Mouse (Mus musculus) neural tube, embryonic 11.5 days (tissue): Measurements from ENCODE around the gene Aif1. TPM values are rescaled to one million over a fixed set of nuclear protein-coding genes. Genes with fewer than 3 reads are reported as not detected.

ENCODE experiments used
- ATAC-seq: fragments of 200-750 bp; cut with Nextera tagmentation; 2 replicates; pipeline ENCODE4 v1.8.0; 2017; ENCODE audit warnings: moderate number of reproducible peaks, mild to moderate bottlenecking, moderate TSS enrichment, moderate library complexity; ENCODE audit not compliant: insufficient read depth, low FRiP score, low TSS enrichment
- DNase-seq: peaks from one replicate; pipeline ENCODE4 v3.0.0-alpha.2; 2015; ENCODE audit warnings: low spot score
- H3K27ac ChIP-seq: fragments of 300-500 bp; sonication (generic); 2 replicates; pipeline ENCODE4 v1.5.1; 2014; ENCODE audit warnings: low read depth, mild to moderate bottlenecking, low read length
- H3K27me3 ChIP-seq: fragments of 300-500 bp; sonication (generic); 2 replicates; pipeline ENCODE4 v1.6.1; 2014; ENCODE audit warnings: mild to moderate bottlenecking, low read length, mixed read lengths; ENCODE audit not compliant: control insufficient read depth, insufficient read depth
- H3K36me3 ChIP-seq: fragments of 300-500 bp; sonication (generic); 2 replicates; pipeline ENCODE4 v1.6.1; 2014; ENCODE audit warnings: mild to moderate bottlenecking, low read length, moderate library complexity, mixed read lengths; ENCODE audit not compliant: control insufficient read depth, insufficient read depth
- H3K4me1 ChIP-seq: fragments of 300-500 bp; sonication (generic); 2 replicates; pipeline ENCODE4 v1.6.1; 2014; ENCODE audit warnings: low read length, mixed read lengths; ENCODE audit not compliant: control insufficient read depth, insufficient read depth
- H3K4me2 ChIP-seq: fragments of 300-500 bp; sonication (generic); 2 replicates; pipeline ENCODE4 v1.6.1; 2014; ENCODE audit warnings: low read depth, mild to moderate bottlenecking, moderate library complexity
- H3K4me3 ChIP-seq: fragments of 300-500 bp; sonication (generic); 2 replicates; pipeline ENCODE4 v1.5.1; 2014; ENCODE audit warnings: low read depth, low read length
- H3K9ac ChIP-seq: fragments of 300-500 bp; sonication (generic); 2 replicates; pipeline ENCODE4 v1.6.1; 2014; ENCODE audit warnings: mild to moderate bottlenecking, low read length
- H3K9me3 ChIP-seq: fragments of 300-500 bp; sonication (generic); 2 replicates; pipeline ENCODE4 v1.6.1; 2016; ENCODE audit warnings: low read length; ENCODE audit not compliant: control insufficient read depth
- WGBS: fragments of 180-500 bp; shearing (Covaris S2); extraction: QIAGEN DNeasy Blood & Tissue Kit; methylation state at CpG from one replicate; pipeline ENCODE4 v1.1.7; 2014; 5-methylcytosine and 5-hydroxymethylcytosine counted together
- polyA plus RNA-seq: library from polyadenylated mRNA; unstranded; fragments of >200 nt; fragmentation: Nextera tagmentation; extraction: Ambion mirVana; gene quantifications from 2 replicates; pipeline ENCODE4 v1.2.1, GENCODE M21; 2014

Gene Aif1
- polyA plus RNA-seq, 1 experiment from 2014 or later = 4.1 TPM

DNA sequence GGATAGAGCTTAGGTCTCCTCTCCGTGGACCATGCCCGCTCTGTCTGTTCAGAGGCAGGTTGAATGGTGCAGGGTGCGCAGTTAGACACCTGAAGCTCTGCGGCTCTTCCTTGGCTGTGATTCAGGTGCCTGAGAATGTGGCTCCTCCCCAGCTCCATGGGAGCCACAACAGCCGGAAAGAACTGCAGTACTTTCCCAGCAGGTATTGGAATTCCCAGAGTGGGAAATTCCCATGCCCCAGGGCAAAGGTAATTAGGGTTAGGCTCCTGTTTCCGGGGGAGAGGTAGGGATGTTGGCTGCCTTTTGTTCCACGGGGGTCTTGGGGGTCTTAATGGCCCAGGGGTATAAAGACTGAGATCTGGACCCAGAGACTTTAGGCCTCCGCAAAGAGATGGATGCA, 23.1 kb upstream of the Aif1 start:
- Histone ChIP-seq H3K9ac (no peak overlapping the region), H3K4me1 (0 out of 2 replicates have a peak, but pooled peaks cover 3% of the 10 kb centered on the region), H3K9me3 (no peaks in the 10 kb centered on the region), H3K4me3 (no peak overlapping the region), H3K36me3 (no peaks in the 10 kb centered on the region), H3K27ac (no peak overlapping the region), H3K4me2 (no peak overlapping the region), H3K27me3 (peaks cover 25% of the 10 kb centered on the region)
- WGBS = 17% methylated on average over 8 of the region's 8 CpGs
- ATAC-seq = no peak
- DNase-seq = no peak

DNA sequence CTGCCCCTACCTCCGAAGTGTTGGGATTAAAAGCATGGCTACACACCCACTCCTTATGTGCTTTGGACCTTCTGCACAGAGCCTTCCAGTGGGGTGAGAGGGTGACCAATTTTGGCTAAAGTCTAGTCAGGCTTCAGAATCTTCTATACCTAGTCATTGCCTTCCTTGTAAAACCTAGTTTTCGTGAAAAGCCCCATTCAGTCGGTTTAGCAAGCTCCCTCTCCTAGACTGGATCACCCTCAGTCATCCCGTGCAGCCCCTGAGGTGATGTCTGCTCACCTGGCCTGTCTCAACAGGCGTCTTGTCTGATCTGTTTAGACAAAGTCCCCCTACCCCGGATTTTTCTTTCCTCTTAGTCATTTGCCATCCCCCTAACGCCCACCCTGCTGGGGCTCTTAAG, 22.2 kb upstream of the Aif1 start:
- Histone ChIP-seq H3K4me1 (0 out of 2 replicates have a peak, but pooled peaks cover 3% of the 10 kb centered on the region), H3K27ac (no peak overlapping the region), H3K9me3 (no peaks in the 10 kb centered on the region), H3K4me2 (no peak overlapping the region), H3K36me3 (no peaks in the 10 kb centered on the region), H3K27me3 (peaks cover 25% of the 10 kb centered on the region), H3K4me3 (no peak overlapping the region), H3K9ac (no peak overlapping the region)
- ATAC-seq (no peak), DNase-seq (no peak)
- WGBS = 67% methylated on average over 7 of the region's 7 CpGs

DNA sequence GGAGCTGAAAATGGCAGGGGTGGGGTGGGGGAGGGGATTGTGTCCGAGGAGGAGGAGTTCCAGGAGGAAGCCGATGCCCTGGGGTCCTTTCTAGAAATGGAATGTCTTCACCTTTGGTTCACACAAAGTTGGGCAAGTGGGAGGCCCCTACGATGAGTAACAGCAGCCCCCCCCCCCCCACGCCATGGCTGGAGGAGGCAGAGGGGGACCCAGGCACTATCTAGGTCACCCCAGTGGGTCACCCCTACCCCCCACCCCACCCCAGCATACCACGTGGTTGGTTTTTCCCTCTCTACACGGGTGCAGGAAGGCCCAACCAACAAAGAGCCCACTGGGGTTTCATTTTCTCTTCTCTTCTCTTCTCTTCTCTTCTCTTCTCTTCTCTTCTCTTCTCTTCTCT, 21.3 kb upstream of the Aif1 start:
- Histone ChIP-seq H3K4me2 (no peak overlapping the region), H3K36me3 (no peaks in the 10 kb centered on the region), H3K9me3 (no peaks in the 10 kb centered on the region), H3K4me1 (0 out of 2 replicates have a peak, but pooled peaks cover 3% of the 10 kb centered on the region), H3K27me3 (peaks cover 25% of the 10 kb centered on the region), H3K4me3 (no peak overlapping the region), H3K27ac (no peak overlapping the region), H3K9ac (no peak overlapping the region)
- ATAC-seq (no peak), DNase-seq (no peak)
- 37% methylated on average over 4 of the region's 6 CpGs for WGBS

DNA sequence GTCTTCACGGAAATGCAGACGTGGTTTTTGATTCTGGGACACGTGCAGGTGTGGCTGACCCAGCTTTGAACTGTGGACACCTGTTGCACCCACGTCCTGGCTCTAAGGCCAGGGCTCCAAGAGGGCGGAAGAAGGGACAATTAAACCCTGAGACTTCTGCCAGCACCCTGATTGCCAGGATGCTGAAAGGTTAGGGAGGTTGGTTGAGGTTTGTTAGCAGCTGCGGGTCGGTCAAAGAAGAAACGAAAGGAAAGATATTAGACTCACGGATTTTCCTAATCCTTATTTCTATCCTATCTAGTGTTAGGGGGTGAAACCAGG, 20.4 kb upstream of the Aif1 start:
- H3K36me3 ChIP-seq = no peaks in the 10 kb centered on the region
- ATAC-seq (no peak), DNase-seq (no peak)
- H3K9ac ChIP-seq = no peak overlapping the region
- no peaks in the 10 kb centered on the region for H3K9me3 ChIP-seq
- H3K27me3 ChIP-seq = peaks cover 25% of the 10 kb centered on the region
- H3K4me3 ChIP-seq = peak overlapping the region; percentile 31
- H3K4me2 ChIP-seq = no peak overlapping the region; the same call in 1 of the 2 replicates
- 0 out of 2 replicates have a peak, but pooled peaks cover 3% of the 10 kb centered on the region for H3K4me1 ChIP-seq
- WGBS = 35% methylated on average over 9 of the region's 9 CpGs
- no peak overlapping the region for H3K27ac ChIP-seq

DNA sequence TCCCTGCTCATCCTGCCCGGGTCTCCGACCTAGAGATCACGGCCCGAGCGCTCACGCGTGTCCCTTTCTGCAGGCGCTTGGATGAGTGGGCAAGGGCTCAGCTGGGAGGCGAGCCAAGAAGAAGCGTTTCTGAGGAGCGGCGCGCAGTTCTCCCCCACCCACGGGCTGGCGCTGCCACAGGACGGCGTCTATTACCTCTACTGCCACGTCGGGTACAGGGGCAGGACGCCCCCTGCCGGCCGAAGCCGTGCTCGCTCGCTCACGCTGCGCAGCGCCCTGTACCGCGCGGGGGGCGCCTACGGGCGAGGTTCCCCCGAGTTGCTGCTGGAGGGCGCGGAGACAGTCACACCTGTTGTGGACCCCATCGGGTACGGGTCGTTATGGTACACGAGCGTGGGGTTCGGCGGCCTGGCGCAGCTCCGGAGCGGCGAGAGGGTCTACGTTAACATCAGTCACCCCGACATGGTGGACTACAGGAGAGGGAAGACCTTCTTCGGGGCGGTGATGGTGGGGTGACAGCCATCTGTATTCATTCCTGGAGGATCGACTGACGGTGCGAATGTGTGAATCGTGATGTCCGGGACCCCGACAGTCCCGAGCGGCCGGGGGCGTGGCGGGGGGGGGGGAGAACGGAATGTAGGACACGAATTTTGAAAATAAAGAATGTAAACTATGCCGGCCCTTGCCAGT, 19.9 kb upstream of the Aif1 start:
- H3K27me3 ChIP-seq = peaks cover 25% of the 10 kb centered on the region
- WGBS = 1% methylated on average over 64 of the region's 66 CpGs
- ATAC-seq = peak; percentile 48; the same call in 1 of the 2 replicates

DNA sequence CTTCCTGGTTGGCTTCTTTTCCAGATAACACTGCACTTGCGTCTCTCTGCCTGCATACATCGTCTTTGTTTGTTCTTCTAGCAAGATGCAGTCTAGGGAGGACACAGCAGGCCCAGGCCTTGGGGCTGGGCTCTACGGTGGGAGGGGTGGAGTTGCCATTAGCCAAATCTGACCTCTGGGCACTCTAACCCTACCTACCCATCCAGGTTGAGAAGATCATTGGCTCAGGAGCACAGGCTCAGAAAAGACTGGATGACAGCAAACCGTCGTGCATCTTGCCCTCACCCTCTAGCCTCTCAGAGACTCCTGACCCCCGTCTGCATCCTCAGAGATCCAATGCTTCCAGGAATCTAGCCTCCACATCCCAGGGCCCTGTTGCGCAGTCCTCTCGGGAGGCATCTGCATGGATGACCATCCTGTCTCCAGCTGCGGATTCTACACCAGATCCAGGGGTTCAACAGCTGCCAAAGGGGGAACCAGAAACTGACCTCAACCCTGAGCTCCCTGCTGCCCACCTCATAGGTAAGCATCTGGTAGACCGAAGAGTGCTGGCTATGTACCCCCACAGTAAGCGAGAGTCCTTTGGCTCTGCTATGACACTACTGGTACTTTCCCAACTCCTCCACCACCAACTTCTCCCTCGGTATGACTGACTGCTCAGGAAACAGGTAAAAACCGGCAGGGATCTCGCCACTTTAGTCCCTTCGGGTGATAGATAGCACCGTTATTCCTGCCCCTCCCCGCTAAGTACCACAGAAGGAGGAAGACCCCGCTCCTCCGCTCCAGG, 19.2 kb upstream of the Aif1 start:
- ATAC-seq (no peak), DNase-seq (no peak)
- WGBS = 39% methylated on average over 19 of the region's 19 CpGs
- Histone ChIP-seq H3K9me3 (no peaks in the 10 kb centered on the region), H3K36me3 (no peaks in the 10 kb centered on the region), H3K9ac (0 out of 2 replicates have a peak overlapping the region, but pooled peaks have one; percentile 10), H3K27me3 (peaks cover 25% of the 10 kb centered on the region), H3K4me1 (0 out of 2 replicates have a peak, but pooled peaks cover 3% of the 10 kb centered on the region), H3K27ac (no peak overlapping the region), H3K4me2 (peak overlapping the region; percentile 60), H3K4me3 (peak overlapping the region; percentile 31)

More for the DNA sequence above, 19.9 kb upstream of the Aif1 start:
- DNase-seq = peak; percentile 82
- peak overlapping the region; percentile 31 for H3K4me3 ChIP-seq
- H3K36me3 ChIP-seq = no peaks in the 10 kb centered on the region
- no peak overlapping the region for H3K27ac ChIP-seq
- 0 out of 2 replicates have a peak overlapping the region, but pooled peaks have one; percentile 10 for H3K9ac ChIP-seq
- 0 out of 2 replicates have a peak, but pooled peaks cover 3% of the 10 kb centered on the region for H3K4me1 ChIP-seq
- H3K4me2 ChIP-seq = peak overlapping the region; percentile 60
- H3K9me3 ChIP-seq = no peaks in the 10 kb centered on the region

DNA sequence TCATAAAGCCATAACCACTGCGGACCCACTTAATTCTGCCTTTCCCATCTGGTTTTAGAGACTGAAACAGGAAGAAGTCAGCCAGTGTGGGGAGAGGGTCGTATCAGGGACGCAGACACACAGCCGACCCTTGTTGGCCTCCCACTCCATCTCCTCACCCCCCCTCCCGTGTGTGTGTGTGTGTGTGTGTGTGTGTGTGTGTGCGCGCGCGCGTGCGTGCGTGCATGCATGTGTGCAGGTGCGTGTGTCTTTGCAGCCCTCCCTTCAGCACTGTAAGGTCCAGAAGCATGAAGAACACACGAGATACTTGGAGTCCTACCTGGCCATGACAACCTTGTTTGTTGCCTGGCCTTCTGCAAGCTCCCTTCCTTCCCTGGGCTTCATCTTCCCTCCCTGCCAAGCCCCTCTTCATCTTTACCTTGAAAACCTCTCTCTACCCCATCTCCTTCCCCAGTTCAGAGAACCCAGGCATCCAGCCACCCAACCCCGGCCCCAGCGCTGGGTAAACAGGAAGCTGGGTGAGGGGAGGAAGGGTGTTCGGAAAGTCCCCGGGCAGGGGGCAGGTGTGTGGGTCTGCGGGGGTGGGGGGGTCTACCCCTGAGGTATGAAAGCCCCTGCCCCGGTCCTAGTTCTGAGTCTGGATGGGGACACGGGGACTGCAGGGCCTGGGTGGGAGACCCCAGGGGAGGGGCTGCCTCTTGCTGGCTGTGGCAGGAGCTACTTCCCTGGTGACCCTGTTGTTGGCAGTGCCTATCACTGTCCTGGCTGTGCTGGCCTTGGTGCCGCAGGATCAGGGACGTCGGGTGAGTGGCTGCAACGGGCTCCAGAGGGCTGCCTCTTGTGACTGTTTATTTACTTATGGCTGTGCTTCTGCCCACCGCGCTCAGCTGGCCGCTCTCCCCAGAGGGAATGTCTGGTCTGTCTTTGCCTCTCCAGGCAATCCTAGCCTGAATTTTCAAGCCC, 18.3 kb upstream of the Aif1 start, which contains the start of gene Ltb:
Gene Ltb (plus strand): TSS at position 559 of the 963 bp plus-strand sequence.
- ATAC-seq (no peak), DNase-seq (no peak)
- peak within 1 kb of the TSS; percentile 60 for H3K4me2 ChIP-seq
- peak within 1 kb of the TSS; percentile 31 for H3K4me3 ChIP-seq
- 71% methylated on average over 28 of the region's 28 CpGs for WGBS
- no peak within 1 kb of the TSS for H3K27ac ChIP-seq
- H3K4me1 ChIP-seq = 0 out of 2 replicates have a peak, but pooled peaks cover 3% of the 10 kb centered on the region
- no peak within 1 kb of the TSS for H3K9ac ChIP-seq
- no peaks in the 10 kb centered on the region for H3K9me3 ChIP-seq
- H3K36me3 ChIP-seq = no peaks in the 10 kb centered on the region
- H3K27me3 ChIP-seq = peaks cover 25% of the 10 kb centered on the region

DNA sequence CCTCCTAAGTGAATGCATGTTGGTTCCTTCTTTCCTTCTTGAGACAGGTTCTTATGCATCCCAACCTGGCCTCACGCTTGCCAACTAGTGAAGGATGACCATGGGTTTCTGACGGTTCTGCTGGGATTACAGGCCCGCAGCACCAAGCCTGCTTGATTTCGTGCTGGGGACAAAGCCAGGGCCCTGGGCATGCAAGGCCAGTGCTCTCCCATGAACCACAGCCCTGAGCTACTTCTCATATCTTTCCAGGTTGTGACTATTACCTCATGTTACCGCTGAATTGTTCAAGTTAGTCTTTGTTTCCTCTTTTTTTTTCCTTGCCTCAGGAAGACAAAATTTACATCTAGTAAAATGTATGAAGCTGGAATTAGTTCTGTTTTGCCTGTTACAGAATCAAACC, 17.1 kb upstream of the Aif1 start:
- no peak overlapping the region for H3K27ac ChIP-seq
- no peak overlapping the region for H3K4me3 ChIP-seq
- peaks cover 23% of the 10 kb centered on the region for H3K27me3 ChIP-seq
- H3K36me3 ChIP-seq = no peaks in the 10 kb centered on the region
- no peaks in the 10 kb centered on the region for H3K9me3 ChIP-seq
- H3K9ac ChIP-seq = no peak overlapping the region
- 0 out of 2 replicates have a peak, but pooled peaks cover 3% of the 10 kb centered on the region for H3K4me1 ChIP-seq
- 84% methylated on average over 5 of the region's 5 CpGs for WGBS
- no peak for ATAC-seq
- H3K4me2 ChIP-seq = no peak overlapping the region
- DNase-seq = no peak
